Mouse (Mus musculus): Measurements from ENCODE around the gene Olfr1461. TPM values are rescaled to one million over a fixed set of nuclear protein-coding genes. Genes with fewer than 3 reads are reported as not detected.

Gene Olfr1461
- total and polyA plus RNA-seq, 3 experiments, result not detected

DNA sequence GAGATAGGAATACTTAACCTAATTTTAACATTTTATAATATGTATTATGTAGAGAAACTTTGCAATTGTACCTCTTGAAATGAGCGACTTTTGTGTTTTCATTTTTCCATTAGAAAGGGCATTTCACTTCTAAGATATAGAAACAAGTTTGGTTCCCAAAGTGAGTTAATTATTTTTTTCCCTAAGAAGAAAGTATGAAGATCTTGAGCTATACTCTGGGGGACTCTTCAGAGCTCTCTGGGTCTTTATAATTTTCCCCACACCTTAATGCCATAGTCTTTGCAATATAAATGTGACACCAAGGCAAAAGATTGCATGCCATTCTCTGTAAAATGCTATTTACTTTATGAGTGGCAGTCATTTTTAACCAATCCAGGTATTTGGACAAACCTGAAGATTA lies 22.6 kb downstream of the Olfr1461 start, which contains the start of gene Olfr1462:
Gene Olfr1462 (plus strand): TSS at position 301 of the 400 bp plus-strand sequence.
- no peaks in the 10 kb centered on the region for H3K27me3 ChIP-seq (ENCODE audit: control insufficient read depth in 1 of 2, insufficient read depth in 2 of 2, low read length in 2 of 2)
- no peak for DNase-seq (ENCODE audit: low read depth, low spot score)
- no peaks in the 10 kb centered on the region for H3K4me1 ChIP-seq (ENCODE audit: control insufficient read depth in 1 of 2, insufficient read depth in 2 of 2, low read length in 2 of 2)
- H3K27ac ChIP-seq (ENCODE audit: control insufficient read depth, low read depth, low read length), result no peak within 1 kb of the TSS
- H3K36me3 ChIP-seq (ENCODE audit: control insufficient read depth in 1 of 2, insufficient read depth in 2 of 2, low read length in 2 of 2), result no peaks in the 10 kb centered on the region
- TF ChIP-seq ZC3H11A (IDR thresholded peaks at IDR 0.05; ENCODE audit: low read depth, low read length), result no peak
- TF ChIP-seq MAX (IDR thresholded peaks at IDR 0.05; ENCODE audit: low read length), result no peak
- no peak within 1 kb of the TSS for H3K4me3 ChIP-seq (ENCODE audit: control insufficient read depth in 1 of 2, insufficient read depth in 1 of 2, low read depth in 2 of 2, low read length in 2 of 2)
- H3K9me3 ChIP-seq (replicated peaks; ENCODE audit: insufficient read depth, low read length), result no peaks in the 10 kb centered on the region
- H3K79me2 ChIP-seq (ENCODE audit: control insufficient read depth, insufficient read depth, low read length, poor library complexity), result no peaks in the 10 kb centered on the region
- no peak within 1 kb of the TSS for H3K9ac ChIP-seq (ENCODE audit: control insufficient read depth, low read depth, low read length, poor library complexity, severe bottlenecking)

Other genes with a start within 250 kb of the Olfr1461 start
- gene Olfr1448, start 238.6 kb upstream of the Olfr1461 start, total RNA-seq (2012; rRNA removed), result not detected in 2 replicates
- gene Olfr1448, start 238.6 kb upstream of the Olfr1461 start, polyA plus RNA-seq (2012; ENCODE audit: insufficient read depth in 1 of 2, insufficient read length in 2 of 2, low read depth in 1 of 2, low replicate concordance in 2 of 2, missing spikeins in 1 of 2), result not detected
- gene Olfr1449, start 232.2 kb upstream of the Olfr1461 start, total RNA-seq (2012; rRNA removed), result not detected in 2 replicates
- gene Olfr1449, start 232.2 kb upstream of the Olfr1461 start, polyA plus RNA-seq (2012; ENCODE audit: insufficient read depth in 1 of 2, insufficient read length in 2 of 2, low read depth in 1 of 2, low replicate concordance in 2 of 2, missing spikeins in 1 of 2), result not detected
- not detected in 2 replicates for gene Olfr1450, start 212.7 kb upstream of the Olfr1461 start, total RNA-seq (2012; rRNA removed)
- not detected for gene Olfr1450, start 212.7 kb upstream of the Olfr1461 start, polyA plus RNA-seq (2012; ENCODE audit: insufficient read depth in 1 of 2, insufficient read length in 2 of 2, low read depth in 1 of 2, low replicate concordance in 2 of 2, missing spikeins in 1 of 2)
- gene Olfr1451, start 168.0 kb upstream of the Olfr1461 start, total RNA-seq (2012; rRNA removed), result not detected in 2 replicates
- gene Olfr1451, start 168.0 kb upstream of the Olfr1461 start, polyA plus RNA-seq (2012; ENCODE audit: insufficient read depth in 1 of 2, insufficient read length in 2 of 2, low read depth in 1 of 2, low replicate concordance in 2 of 2, missing spikeins in 1 of 2), result not detected
- gene Olfr1453, start 134.7 kb upstream of the Olfr1461 start, total RNA-seq (2012; rRNA removed), result not detected in 2 replicates
- gene Olfr1453, start 134.7 kb upstream of the Olfr1461 start, polyA plus RNA-seq (2012; ENCODE audit: insufficient read depth in 1 of 2, insufficient read length in 2 of 2, low read depth in 1 of 2, low replicate concordance in 2 of 2, missing spikeins in 1 of 2), result not detected
- gene Olfr1454, start 102.4 kb upstream of the Olfr1461 start, total RNA-seq (2012; rRNA removed), result not detected in 2 replicates
- gene Olfr1454, start 102.4 kb upstream of the Olfr1461 start, polyA plus RNA-seq (2012; ENCODE audit: insufficient read depth in 1 of 2, insufficient read length in 2 of 2, low read depth in 1 of 2, low replicate concordance in 2 of 2, missing spikeins in 1 of 2), result not detected
- gene Olfr1457, start 65.1 kb upstream of the Olfr1461 start, total RNA-seq (2012; rRNA removed), result not detected in 2 replicates
- not detected for gene Olfr1457, start 65.1 kb upstream of the Olfr1461 start, polyA plus RNA-seq (2012; ENCODE audit: insufficient read depth in 1 of 2, insufficient read length in 2 of 2, low read depth in 1 of 2, low replicate concordance in 2 of 2, missing spikeins in 1 of 2)
- not detected in 2 replicates for gene Olfr1458, start 56.2 kb upstream of the Olfr1461 start, total RNA-seq (2012; rRNA removed)
- not detected for gene Olfr1458, start 56.2 kb upstream of the Olfr1461 start, polyA plus RNA-seq (2012; ENCODE audit: insufficient read depth in 1 of 2, insufficient read length in 2 of 2, low read depth in 1 of 2, low replicate concordance in 2 of 2, missing spikeins in 1 of 2)
- 1.5 and 1.9 TPM in 2 replicates for gene Olfr1459, start 13.5 kb upstream of the Olfr1461 start, total RNA-seq (2012; rRNA removed)
- 1 to 10 TPM in 1 of 2 experiments, not detected in 1; 5.8 TPM for gene Olfr1459, start 13.5 kb upstream of the Olfr1461 start, polyA plus RNA-seq (2012; ENCODE audit: insufficient read depth in 1 of 2, insufficient read length in 2 of 2, low read depth in 1 of 2, low replicate concordance in 2 of 2, missing spikeins in 1 of 2)
- not detected in 2 replicates for gene Olfr1462, start 22.7 kb downstream of the Olfr1461 start, total RNA-seq (2012; rRNA removed)
- not detected for gene Olfr1462, start 22.7 kb downstream of the Olfr1461 start, polyA plus RNA-seq (2012; ENCODE audit: insufficient read depth in 1 of 2, insufficient read length in 2 of 2, low read depth in 1 of 2, low replicate concordance in 2 of 2, missing spikeins in 1 of 2)
- not detected in 2 replicates for gene Olfr1463, start 68.3 kb downstream of the Olfr1461 start, total RNA-seq (2012; rRNA removed)
- gene Olfr1463, start 68.3 kb downstream of the Olfr1461 start, polyA plus RNA-seq (2012; ENCODE audit: insufficient read depth in 1 of 2, insufficient read length in 2 of 2, low read depth in 1 of 2, low replicate concordance in 2 of 2, missing spikeins in 1 of 2), result not detected
- gene Olfr1465, start 152.5 kb downstream of the Olfr1461 start, total RNA-seq (2012; rRNA removed), result not detected in 2 replicates
- gene Olfr1465, start 152.5 kb downstream of the Olfr1461 start, polyA plus RNA-seq (2012; ENCODE audit: insufficient read depth in 1 of 2, insufficient read length in 2 of 2, low read depth in 1 of 2, low replicate concordance in 2 of 2, missing spikeins in 1 of 2), result not detected
- not detected in 2 replicates for gene Olfr1466, start 175.9 kb downstream of the Olfr1461 start, total RNA-seq (2012; rRNA removed)
- gene Olfr1466, start 175.9 kb downstream of the Olfr1461 start, polyA plus RNA-seq (2012; ENCODE audit: insufficient read depth in 1 of 2, insufficient read length in 2 of 2, low read depth in 1 of 2, low replicate concordance in 2 of 2, missing spikeins in 1 of 2), result not detected
- not detected in 2 replicates for gene Olfr1467, start 199.2 kb downstream of the Olfr1461 start, total RNA-seq (2012; rRNA removed)
- gene Olfr1467, start 199.2 kb downstream of the Olfr1461 start, polyA plus RNA-seq (2012; ENCODE audit: insufficient read depth in 1 of 2, insufficient read length in 2 of 2, low read depth in 1 of 2, low replicate concordance in 2 of 2, missing spikeins in 1 of 2), result not detected
- not detected in 2 replicates for gene Olfr1469, start 244.8 kb downstream of the Olfr1461 start, total RNA-seq (2012; rRNA removed)
- not detected for gene Olfr1469, start 244.8 kb downstream of the Olfr1461 start, polyA plus RNA-seq (2012; ENCODE audit: insufficient read depth in 1 of 2, insufficient read length in 2 of 2, low read depth in 1 of 2, low replicate concordance in 2 of 2, missing spikeins in 1 of 2)